Mouse (Mus musculus) T-helper 17 cell (primary cell): ENCODE results near the gene Foxp1.

Experiments
- in situ Hi-C, 2 experiments: fragments of 300-600 bp; cut with MboI, MseI; formaldehyde crosslinking; loops; 1 replicate in 1 of 2; 2 replicates in 1 of 2; pipeline ENCODE4 v1.15.1; 2025; ENCODE audit warnings: high pct_unique_total_duplicates in 2 of 2

Gene Foxp1

GRCm38 (mm10) chr6:99078089-99078488 lies 444.4 kb downstream of the Foxp1 start:
- in situ Hi-C loops, result no loop called here

- in situ Hi-C loops, result no loop called here
These were observed 448.9 kb downstream of the Foxp1 start for GRCm38 (mm10) chr6:99073303-99074271.

DNA sequence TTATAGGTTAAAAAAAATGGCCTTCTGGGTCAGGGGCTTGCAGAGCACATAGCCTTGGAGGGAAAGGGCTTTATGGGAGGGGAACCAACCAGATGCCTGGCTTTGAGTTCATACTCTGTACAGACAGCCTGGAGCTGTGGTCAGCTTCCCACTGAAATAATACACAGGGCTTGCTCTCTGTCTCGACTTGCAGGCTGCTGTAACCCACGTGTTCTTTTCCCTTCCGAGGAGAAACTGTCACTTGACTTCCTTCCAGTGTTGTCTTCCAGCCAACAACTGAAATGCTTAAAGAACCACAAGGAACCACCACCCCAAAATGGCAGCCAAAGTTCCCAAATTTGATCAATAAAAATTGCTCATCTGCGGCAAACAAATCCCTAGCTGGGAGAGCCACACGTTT lies 451.8 kb downstream of the Foxp1 start:
- in situ Hi-C loops, result no loop called here

- in situ Hi-C loops, result no loop called here
These were observed 452.8 kb downstream of the Foxp1 start for GRCm38 (mm10) chr6:99069726-99070125.

- in situ Hi-C loops, result no loop called here
These were observed 456.8 kb downstream of the Foxp1 start for GRCm38 (mm10) chr6:99065569-99066353.

DNA sequence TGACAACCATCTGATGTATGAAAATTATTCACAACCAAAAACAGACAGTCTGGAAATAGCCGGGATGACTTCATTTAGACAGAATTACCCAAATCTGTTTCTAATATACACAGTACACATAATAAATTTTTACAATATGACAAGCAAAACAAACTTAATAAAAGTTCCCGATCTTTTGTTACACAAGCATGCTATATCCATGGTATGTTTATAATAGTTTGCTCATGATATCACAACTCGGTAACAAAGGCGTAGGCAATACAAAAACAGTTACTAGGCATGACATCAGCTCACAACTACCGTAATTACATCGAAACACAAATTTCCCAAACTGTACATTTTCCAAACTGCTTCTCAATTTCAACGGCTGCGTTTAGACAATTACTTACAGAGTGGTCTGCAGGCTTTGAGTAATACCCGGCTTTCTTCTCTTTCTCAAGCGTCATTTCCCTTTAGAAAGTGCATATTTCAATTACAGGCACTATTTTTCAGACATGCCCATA lies 458.5 kb downstream of the Foxp1 start:
- in situ Hi-C loops, result no loop called here

GRCm38 (mm10) chr6:99062931-99063330 lies 459.6 kb downstream of the Foxp1 start:
- in situ Hi-C loops, result no loop called here

- in situ Hi-C loops, result loop anchor here (5.0 to 10.0 kb wide), 3 partner anchors 194 to 396 kb away; no protein-coding TSS in a partner anchor
These were observed 463.8 kb downstream of the Foxp1 start for GRCm38 (mm10) chr6:99058688-99059087.

GRCm38 (mm10) chr6:99057113-99057553 lies 465.4 kb downstream of the Foxp1 start:
- in situ Hi-C loops, result loop anchor here (5.0 to 10.0 kb wide), 3 partner anchors 195 to 398 kb away; no protein-coding TSS in a partner anchor

GRCm38 (mm10) chr6:99056379-99056778 lies 466.1 kb downstream of the Foxp1 start:
- in situ Hi-C loops, result loop anchor here (5.0 to 10.0 kb wide), 3 partner anchors 196 to 398 kb away; no protein-coding TSS in a partner anchor

GRCm38 (mm10) chr6:99053998-99054397 lies 468.5 kb downstream of the Foxp1 start:
- in situ Hi-C loops, result loop anchor here (10.0 kb wide), 2 partner anchors 201 to 401 kb away; no protein-coding TSS in a partner anchor

GRCm38 (mm10) chr6:99053111-99053510 lies 469.4 kb downstream of the Foxp1 start:
- in situ Hi-C loops, result loop anchor here (10.0 kb wide), 2 partner anchors 202 to 402 kb away; no protein-coding TSS in a partner anchor

DNA sequence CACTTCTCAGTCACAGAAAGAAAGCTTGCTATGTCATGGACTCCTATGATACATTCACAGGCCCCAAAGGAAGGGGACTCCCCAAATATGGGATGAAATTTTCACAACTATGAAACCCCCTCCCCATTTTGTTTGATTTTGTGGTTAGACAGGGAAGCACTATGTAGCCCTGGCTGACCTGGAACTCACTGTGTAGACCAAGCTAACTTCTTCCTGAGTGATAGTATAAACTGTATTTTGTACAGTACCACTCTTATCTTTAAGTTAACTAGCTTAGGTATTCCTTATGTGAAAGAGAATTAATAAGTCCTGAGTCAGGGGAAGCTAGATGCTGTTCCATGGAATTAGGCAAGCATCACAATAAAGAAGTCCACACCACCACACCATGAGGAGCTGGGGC lies 470.8 kb downstream of the Foxp1 start:
- in situ Hi-C loops, result loop anchor here (10.0 kb wide), 2 partner anchors 203 to 403 kb away; no protein-coding TSS in a partner anchor

DNA sequence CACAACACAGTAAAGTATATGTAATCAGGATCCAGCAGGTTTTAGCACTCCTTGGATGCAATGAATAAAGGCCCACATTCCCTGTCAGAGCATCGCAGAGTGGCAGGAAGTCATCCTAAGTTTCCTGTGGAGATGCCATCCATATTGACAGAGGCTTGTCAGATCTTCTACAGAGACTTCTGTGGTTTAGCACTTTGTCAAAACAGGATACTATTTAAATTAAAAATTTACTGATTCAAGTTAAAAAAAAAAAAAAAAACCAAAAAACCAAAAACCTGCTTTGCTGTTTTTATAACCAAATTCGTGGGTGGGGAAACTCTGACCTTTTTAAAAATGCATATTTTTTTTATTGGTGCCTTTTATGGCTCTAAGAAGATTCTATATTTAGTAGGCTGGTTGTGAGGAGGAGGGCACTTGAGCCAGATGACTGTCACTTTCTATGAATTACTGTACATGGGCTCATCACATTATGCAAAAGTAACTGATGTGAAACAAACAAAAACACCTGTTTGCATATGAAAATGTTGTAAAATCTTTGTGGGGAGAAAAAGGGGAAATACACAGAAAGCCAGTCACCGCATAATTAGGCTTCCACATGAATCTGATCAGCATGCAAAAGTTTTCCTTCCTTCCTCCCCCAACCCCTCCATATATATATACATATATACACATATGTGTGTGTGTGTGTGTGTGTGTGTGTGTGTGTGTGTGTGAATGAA lies 472.1 kb downstream of the Foxp1 start:
- in situ Hi-C loops, result loop anchor here (10.0 kb wide), 2 partner anchors 204 to 404 kb away; no protein-coding TSS in a partner anchor

GRCm38 (mm10) chr6:99047322-99047721 lies 475.2 kb downstream of the Foxp1 start:
- in situ Hi-C loops, result loop anchor here (25.0 kb wide), 2 partner anchors 1790 to 1835 kb away; partner anchors contain the start of genes Arl6ip5 (in 1 of the 2), Ppp4r2 (in 1 of the 2) and Uba3 (in 1 of the 2)

DNA sequence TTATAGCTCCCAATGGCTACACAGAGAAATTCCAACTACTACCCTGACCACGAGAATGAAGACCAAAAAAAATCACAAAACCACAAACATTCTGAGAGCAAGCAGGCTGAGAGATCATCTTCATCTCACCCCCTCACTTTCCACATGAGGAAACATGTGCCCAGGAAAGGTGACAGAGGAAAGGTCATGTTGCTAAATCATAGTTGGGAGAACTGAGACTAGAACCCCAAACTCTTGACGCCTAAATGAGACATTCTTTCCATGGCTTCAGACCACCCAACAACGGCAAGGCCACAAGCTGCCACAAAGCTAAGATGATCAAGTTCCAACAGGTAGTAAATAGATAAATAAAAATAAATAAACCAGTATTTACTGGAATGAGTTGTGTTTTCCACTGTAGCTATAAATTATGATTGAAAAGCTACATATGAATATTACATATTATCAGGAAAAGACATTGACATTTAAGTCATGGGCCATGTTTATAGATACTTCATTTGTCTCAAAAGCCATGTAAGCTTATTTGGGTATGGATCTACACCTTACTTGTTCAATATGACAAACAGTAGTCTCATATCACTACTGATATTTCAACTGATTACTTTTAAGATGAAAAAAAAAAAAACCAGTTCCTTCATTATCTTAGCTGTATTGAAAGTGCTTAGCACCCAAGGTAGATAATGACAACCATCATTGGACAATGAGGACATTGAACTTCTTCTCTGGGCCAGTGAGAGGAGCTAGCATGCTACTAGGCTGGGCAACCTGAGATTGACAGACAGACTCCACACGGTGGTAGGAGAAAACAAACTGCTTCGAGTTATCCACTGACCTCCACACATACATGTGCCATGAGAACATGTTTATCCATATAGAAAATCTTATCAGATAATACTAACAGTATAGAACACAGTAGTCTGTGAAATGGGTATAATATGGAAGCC lies 476.4 kb downstream of the Foxp1 start:
- in situ Hi-C loops, result loop anchor here (25.0 kb wide), 2 partner anchors 1791 to 1834 kb away; partner anchors contain the start of genes Arl6ip5 (in 1 of the 2), Ppp4r2 (in 1 of the 2) and Uba3 (in 1 of the 2)

DNA sequence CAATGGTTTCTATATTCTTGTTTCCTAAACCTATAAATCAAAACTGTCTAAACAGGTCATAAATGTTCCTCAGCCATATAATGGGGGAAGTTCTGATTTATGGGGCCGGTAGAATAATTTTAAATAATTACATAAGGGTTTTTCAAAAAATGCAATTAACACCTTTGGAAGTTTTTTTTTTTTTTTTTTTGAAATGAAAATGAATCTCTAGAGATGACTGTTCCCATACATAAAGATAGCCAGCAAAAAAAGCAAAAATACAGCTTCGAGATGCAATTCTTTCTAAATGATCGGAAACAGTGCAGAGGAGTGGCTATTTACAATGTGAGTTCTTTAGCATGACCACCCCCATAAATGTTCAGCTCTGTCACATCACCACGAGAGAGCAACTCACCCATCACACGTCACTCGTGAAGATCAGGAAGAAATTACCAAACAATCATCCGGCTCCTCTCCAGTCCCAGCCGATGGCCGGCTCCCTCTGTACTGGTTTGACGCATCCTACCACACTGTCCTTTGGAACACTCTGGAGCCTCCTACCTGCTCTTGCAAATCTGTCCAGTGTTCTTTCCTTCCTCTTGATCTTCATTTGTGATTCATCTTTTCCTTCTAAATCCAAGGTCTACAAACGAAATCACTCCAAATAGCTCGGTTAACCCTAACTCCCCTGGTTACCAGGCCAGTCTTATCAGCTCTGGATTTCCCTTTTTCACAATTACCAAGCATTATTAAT lies 478.4 kb downstream of the Foxp1 start:
- in situ Hi-C loops, result loop anchor here (25.0 kb wide), 2 partner anchors 1793 to 1832 kb away; partner anchors contain the start of genes Arl6ip5 (in 1 of the 2), Ppp4r2 (in 1 of the 2) and Uba3 (in 1 of the 2)

GRCm38 (mm10) chr6:99043226-99043625 lies 479.3 kb downstream of the Foxp1 start:
- in situ Hi-C loops, result loop anchor here (25.0 kb wide), 2 partner anchors 1794 to 1831 kb away; partner anchors contain the start of genes Arl6ip5 (in 1 of the 2), Ppp4r2 (in 1 of the 2) and Uba3 (in 1 of the 2)
